Mouse (Mus musculus) urinary bladder, postnatal 0 days (tissue): ENCODE data around the gene Zfy2. TPM values are rescaled to one million over a fixed set of nuclear protein-coding genes. Genes with fewer than 3 reads are reported as not detected.

Source experiments
- polyA plus RNA-seq: library from polyadenylated mRNA; unstranded; fragments of >200 nt; fragmentation: Nextera tagmentation; extraction: Ambion mirVana; gene quantifications from 2 replicates; pipeline ENCODE4 v1.2.1, GENCODE M21; 2015

The Zfy2 gene
- not detected in 2 replicates for polyA plus RNA-seq

DNA sequence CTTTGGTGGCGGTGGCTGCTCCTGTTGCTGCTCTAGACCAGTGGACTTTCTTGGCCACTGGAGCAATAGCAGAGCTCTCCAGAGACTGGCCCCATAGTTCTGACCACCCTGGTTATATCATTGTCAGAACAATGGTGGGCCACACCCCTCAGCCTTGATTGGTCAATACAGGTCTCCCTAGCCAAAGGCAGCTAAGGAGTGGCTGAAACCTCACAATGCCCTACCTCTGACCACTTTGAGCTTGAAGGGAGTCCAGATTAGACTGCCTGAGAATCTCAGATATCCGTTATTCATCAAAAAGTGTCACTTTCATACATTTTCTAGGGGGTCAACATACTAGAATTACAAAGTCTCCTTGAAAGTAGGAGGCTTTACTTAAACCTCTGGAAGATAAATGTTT is at the start of gene Zfy2:
Gene Zfy2 (minus strand): TSS at position 101 of the 400 bp plus-strand sequence.

